Mouse (Mus musculus) embryo, embryonic 10 days (tissue): ENCODE measurements around the gene 4931422A03Rik.

Experiments
- DNase-seq: peaks from one replicate; pipeline ENCODE4 v3.0.0-alpha.2; 2015; ENCODE audit warnings: low spot score

Gene 4931422A03Rik

GRCm38 (mm10) chr2:103934670-103935069 is 93.5 kb downstream of the 4931422A03Rik start:
- no peak for DNase-seq

GRCm38 (mm10) chr2:103934270-103934669 is 93.9 kb downstream of the 4931422A03Rik start:
- DNase-seq: no peak

- DNase-seq: no peak
Observed at GRCm38 (mm10) chr2:103932480-103932879, 95.7 kb downstream of the 4931422A03Rik start.

- no peak for DNase-seq
Observed at GRCm38 (mm10) chr2:103932025-103932424, 96.1 kb downstream of the 4931422A03Rik start.

- no peak for DNase-seq
Observed at GRCm38 (mm10) chr2:103931511-103931911, 96.7 kb downstream of the 4931422A03Rik start.

GRCm38 (mm10) chr2:103930306-103931019 is 97.7 kb downstream of the 4931422A03Rik start:
- DNase-seq: no peak

- DNase-seq: no peak
Observed at GRCm38 (mm10) chr2:103927610-103928145, 100.5 kb downstream of the 4931422A03Rik start.

- DNase-seq: no peak
Observed at GRCm38 (mm10) chr2:103926586-103927113, 101.5 kb downstream of the 4931422A03Rik start.

- DNase-seq: no peak
Observed at GRCm38 (mm10) chr2:103919488-103919887, 108.7 kb downstream of the 4931422A03Rik start.

- no peak for DNase-seq
Observed at GRCm38 (mm10) chr2:103918375-103918774, 109.8 kb downstream of the 4931422A03Rik start.

GRCm38 (mm10) chr2:103917375-103917774 is 110.8 kb downstream of the 4931422A03Rik start:
- no peak for DNase-seq
